Mouse (Mus musculus) liver, postnatal 0 days (tissue): ENCODE measurements around the gene Pacrg. TPM values are rescaled to one million over a fixed set of nuclear protein-coding genes. Genes with fewer than 3 reads are reported as not detected.

Source experiments
- ATAC-seq: fragments of 200-750 bp; cut with Nextera tagmentation; 2 replicates; pipeline ENCODE4 v1.8.0; 2017; ENCODE audit warnings: mild to moderate bottlenecking, moderate library complexity
- DNase-seq: peaks from one replicate; pipeline ENCODE4 v3.0.0-alpha.2; 2016
- H3K27ac ChIP-seq: fragments of 300-500 bp; sonication (generic); 2 replicates; pipeline ENCODE4 v1.5.1; 2014; ENCODE audit warnings: antibody characterized with exemption, moderate library complexity, mild to moderate bottlenecking, low read depth
- H3K27me3 ChIP-seq: fragments of 300-500 bp; sonication (generic); 2 replicates; pipeline ENCODE4 v1.6.1; 2014; ENCODE audit warnings: low read length, control low read depth, mixed read lengths; ENCODE audit not compliant: insufficient read depth
- H3K36me3 ChIP-seq: fragments of 300-500 bp; sonication (generic); replicated peaks from 2 replicates; pipeline ENCODE4 v1.6.1; 2014; ENCODE audit warnings: mild to moderate bottlenecking, control low read depth, low read length, moderate library complexity, mixed read lengths; ENCODE audit not compliant: insufficient read depth
- H3K4me1 ChIP-seq: fragments of 300-500 bp; sonication (generic); 2 replicates; pipeline ENCODE4 v1.6.1; 2014; ENCODE audit warnings: antibody characterized with exemption, mild to moderate bottlenecking, control low read depth; ENCODE audit not compliant: insufficient read depth
- H3K4me2 ChIP-seq: fragments of 300-500 bp; sonication (generic); 2 replicates; pipeline ENCODE4 v1.6.1; 2014; ENCODE audit warnings: low read depth, mild to moderate bottlenecking, low read length, moderate library complexity, mixed read lengths
- H3K4me3 ChIP-seq: fragments of 300-500 bp; sonication (generic); 2 replicates; pipeline ENCODE4 v1.5.1; 2014; ENCODE audit warnings: low read depth, low read length
- H3K9ac ChIP-seq: fragments of 300-500 bp; sonication (generic); replicated peaks from 2 replicates; pipeline ENCODE4 v1.6.1; 2014; ENCODE audit warnings: mild to moderate bottlenecking, moderate library complexity
- H3K9me3 ChIP-seq: fragments of 300-500 bp; sonication (generic); 2 replicates; pipeline ENCODE4 v1.6.1; 2016; ENCODE audit warnings: mild to moderate bottlenecking, control low read depth, low read length, mixed read lengths
- CTCF ChIP-seq: sonication (generic); IDR thresholded peaks from 2 replicates; pipeline ENCODE4 v1.5.1; 2016; ENCODE audit warnings: antibody characterized with exemption, low read depth
- EP300 ChIP-seq: IDR thresholded peaks from 2 replicates; pipeline ENCODE4 v1.6.1; 2016; ENCODE audit warnings: antibody characterized with exemption, low read depth, mild to moderate bottlenecking
- WGBS: fragments of 180-500 bp; shearing (Covaris S2); extraction: QIAGEN DNeasy Blood & Tissue Kit; methylation state at CpG from one replicate; pipeline ENCODE4 v1.1.7; 2014; ENCODE audit not compliant: insufficient replicate concordance; 5-methylcytosine and 5-hydroxymethylcytosine counted together
- polyA plus RNA-seq: library from polyadenylated mRNA; unstranded; fragments of >200 nt; fragmentation: Nextera tagmentation; extraction: Ambion mirVana; gene quantifications from 2 replicates; pipeline ENCODE4 v1.2.1, GENCODE M21; 2015

Pacrg gene
- polyA plus RNA-seq, 1 experiment from 2014 or later: not detected

DNA sequence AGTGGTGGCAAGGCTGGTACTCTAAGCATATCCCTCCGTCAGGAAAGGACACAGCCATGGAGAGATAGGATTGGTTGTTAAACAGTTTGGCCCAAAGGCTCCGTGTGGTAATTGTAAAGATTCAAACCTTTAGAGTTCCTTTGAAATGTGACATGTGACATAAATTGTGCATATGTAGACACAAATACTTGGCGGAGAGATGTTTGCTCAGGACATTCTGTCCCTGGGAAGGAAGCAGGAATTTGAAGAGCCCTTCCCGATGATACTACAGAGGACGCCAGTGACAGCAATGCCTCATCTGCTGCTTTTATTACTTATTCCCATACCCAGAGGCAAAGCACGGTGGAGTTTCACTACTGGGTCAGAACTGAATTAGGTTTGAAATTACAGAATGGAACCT is 374.6 kb downstream of the Pacrg start:
- Histone ChIP-seq H3K4me2 (no peak overlapping the region), H3K9ac (no peak overlapping the region), H3K9me3 (no peaks in the 10 kb centered on the region), H3K4me3 (no peak overlapping the region), H3K27me3 (no peaks in the 10 kb centered on the region), H3K4me1 (no peaks in the 10 kb centered on the region), H3K36me3 (no peaks in the 10 kb centered on the region), H3K27ac (no peak overlapping the region)
- no peak for TF ChIP-seq CTCF
- no peak for TF ChIP-seq EP300
- WGBS: 79% methylated on average over 6 of the region's 6 CpGs
- DNase-seq: no peak
- no peak for ATAC-seq

DNA sequence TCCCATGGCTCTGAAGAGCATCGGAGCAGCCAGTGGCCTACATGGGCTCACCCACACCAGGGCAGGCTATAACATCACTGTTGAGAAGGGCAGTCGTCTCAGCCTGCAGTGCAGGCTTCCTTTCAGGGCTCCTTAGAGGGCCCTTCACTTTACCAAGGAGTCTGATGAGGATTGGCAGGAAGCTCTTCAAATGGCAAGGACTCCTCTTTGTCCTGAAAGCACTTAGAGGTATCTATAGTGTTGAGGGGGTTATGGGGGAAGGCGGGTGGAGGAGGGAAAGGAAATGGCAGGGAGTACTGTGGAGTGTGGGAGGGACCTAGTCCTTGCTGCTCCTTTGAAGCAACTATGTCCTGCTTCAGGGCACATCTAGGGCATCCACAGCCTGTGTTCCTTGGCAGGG is 375.4 kb downstream of the Pacrg start:
- TF ChIP-seq EP300 (no peak), CTCF (no peak)
- Histone ChIP-seq H3K36me3 (no peaks in the 10 kb centered on the region), H3K27me3 (no peaks in the 10 kb centered on the region), H3K27ac (no peak overlapping the region), H3K9ac (no peak overlapping the region), H3K4me1 (no peaks in the 10 kb centered on the region), H3K4me3 (no peak overlapping the region), H3K9me3 (no peaks in the 10 kb centered on the region), H3K4me2 (no peak overlapping the region)
- ATAC-seq (no peak), DNase-seq (no peak)
- 79% methylated on average over 3 of the region's 3 CpGs for WGBS

GRCm38 (mm10) chr17:10463626-10464025 is 376.5 kb downstream of the Pacrg start:
- TF ChIP-seq EP300: no peak
- no peak for TF ChIP-seq CTCF
- no peaks in the 10 kb centered on the region for H3K27me3 ChIP-seq
- H3K36me3 ChIP-seq: no peaks in the 10 kb centered on the region
- H3K9ac ChIP-seq: no peak overlapping the region
- DNase-seq: no peak
- H3K27ac ChIP-seq: no peak overlapping the region
- WGBS: 77% methylated on average over 3 of the region's 3 CpGs
- no peaks in the 10 kb centered on the region for H3K4me1 ChIP-seq
- no peaks in the 10 kb centered on the region for H3K9me3 ChIP-seq
- no peak overlapping the region for H3K4me2 ChIP-seq
- no peak overlapping the region for H3K4me3 ChIP-seq
- ATAC-seq: no peak

GRCm38 (mm10) chr17:10460916-10461315 is 379.2 kb downstream of the Pacrg start:
- Histone ChIP-seq H3K9me3 (no peaks in the 10 kb centered on the region), H3K27ac (no peak overlapping the region), H3K27me3 (no peaks in the 10 kb centered on the region), H3K4me3 (no peak overlapping the region), H3K4me1 (no peaks in the 10 kb centered on the region), H3K4me2 (no peak overlapping the region), H3K36me3 (no peaks in the 10 kb centered on the region), H3K9ac (no peak overlapping the region)
- ATAC-seq (no peak), DNase-seq (no peak)
- WGBS: 77% methylated on average over 4 of the region's 4 CpGs
- TF ChIP-seq CTCF (no peak), EP300 (no peak)

DNA sequence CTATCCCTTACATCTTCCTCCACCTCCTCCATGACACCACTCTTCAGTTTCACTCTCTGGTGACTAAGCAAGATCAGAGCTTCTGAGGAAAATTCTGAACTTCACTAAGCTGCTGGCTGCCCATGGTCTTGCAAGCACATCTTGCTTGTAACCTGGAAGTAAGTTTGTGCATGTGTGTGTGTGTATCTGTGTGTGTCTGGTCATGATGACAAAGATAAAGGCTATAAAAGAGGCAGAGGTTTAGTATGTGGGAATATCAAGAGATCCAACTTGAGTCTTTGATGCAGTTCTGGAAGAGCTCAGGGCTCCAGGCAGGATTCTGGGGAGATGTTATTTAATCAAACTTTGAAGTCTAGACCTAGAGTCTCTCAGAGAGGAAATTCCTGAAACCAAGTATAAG is 381.4 kb downstream of the Pacrg start:
- H3K27ac ChIP-seq: no peak overlapping the region
- no peaks in the 10 kb centered on the region for H3K9me3 ChIP-seq
- ATAC-seq (no peak), DNase-seq (no peak)
- no peaks in the 10 kb centered on the region for H3K36me3 ChIP-seq
- H3K4me2 ChIP-seq: no peak overlapping the region
- H3K4me3 ChIP-seq: no peak overlapping the region
- H3K4me1 ChIP-seq: no peaks in the 10 kb centered on the region
- no peak for TF ChIP-seq EP300
- TF ChIP-seq CTCF: no peak
- H3K9ac ChIP-seq: no peak overlapping the region
- H3K27me3 ChIP-seq: no peaks in the 10 kb centered on the region

GRCm38 (mm10) chr17:10456409-10456808 is 383.7 kb downstream of the Pacrg start:
- Histone ChIP-seq H3K36me3 (no peaks in the 10 kb centered on the region), H3K4me3 (no peak overlapping the region), H3K4me2 (no peak overlapping the region), H3K4me1 (no peaks in the 10 kb centered on the region), H3K9me3 (no peaks in the 10 kb centered on the region), H3K9ac (no peak overlapping the region), H3K27ac (no peak overlapping the region), H3K27me3 (no peaks in the 10 kb centered on the region)
- no peak for TF ChIP-seq EP300
- TF ChIP-seq CTCF: no peak
- WGBS: 83% methylated on average over 4 of the region's 4 CpGs
- no peak for DNase-seq
- no peak for ATAC-seq

DNA sequence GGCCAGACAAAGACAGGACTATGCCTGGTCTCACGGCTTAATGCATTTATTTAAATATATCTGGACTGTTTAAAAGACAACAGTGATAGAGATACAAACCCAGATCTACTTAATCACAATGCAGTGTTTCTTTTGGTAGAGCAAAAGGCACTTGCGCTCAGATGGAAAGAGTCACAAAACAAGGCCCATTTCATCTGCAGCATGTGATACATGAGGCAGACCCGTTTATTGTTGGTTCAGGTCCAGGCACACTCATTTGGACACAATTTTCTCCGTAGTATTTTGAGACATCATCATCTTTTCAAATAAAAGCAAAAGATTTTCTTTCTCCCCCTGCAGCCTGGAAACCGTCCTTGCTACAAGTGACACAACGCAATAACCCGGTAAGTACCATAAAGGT is 384.1 kb downstream of the Pacrg start:
- no peak for DNase-seq
- H3K27ac ChIP-seq: no peak overlapping the region
- no peaks in the 10 kb centered on the region for H3K4me1 ChIP-seq
- H3K36me3 ChIP-seq: no peaks in the 10 kb centered on the region
- no peaks in the 10 kb centered on the region for H3K27me3 ChIP-seq
- no peak overlapping the region for H3K4me2 ChIP-seq
- H3K9me3 ChIP-seq: no peaks in the 10 kb centered on the region
- no peak for ATAC-seq
- no peak for TF ChIP-seq CTCF
- no peak for TF ChIP-seq EP300
- H3K4me3 ChIP-seq: no peak overlapping the region
- H3K9ac ChIP-seq: no peak overlapping the region
- 81% methylated on average over 7 of the region's 7 CpGs for WGBS
